Mouse (Mus musculus) lung, postnatal 14 days (tissue): ENCODE results near the gene Glipr2.

Experiments
- DNase-seq: peaks from one replicate; pipeline ENCODE4 v3.0.0; 2021

Gene Glipr2

DNA sequence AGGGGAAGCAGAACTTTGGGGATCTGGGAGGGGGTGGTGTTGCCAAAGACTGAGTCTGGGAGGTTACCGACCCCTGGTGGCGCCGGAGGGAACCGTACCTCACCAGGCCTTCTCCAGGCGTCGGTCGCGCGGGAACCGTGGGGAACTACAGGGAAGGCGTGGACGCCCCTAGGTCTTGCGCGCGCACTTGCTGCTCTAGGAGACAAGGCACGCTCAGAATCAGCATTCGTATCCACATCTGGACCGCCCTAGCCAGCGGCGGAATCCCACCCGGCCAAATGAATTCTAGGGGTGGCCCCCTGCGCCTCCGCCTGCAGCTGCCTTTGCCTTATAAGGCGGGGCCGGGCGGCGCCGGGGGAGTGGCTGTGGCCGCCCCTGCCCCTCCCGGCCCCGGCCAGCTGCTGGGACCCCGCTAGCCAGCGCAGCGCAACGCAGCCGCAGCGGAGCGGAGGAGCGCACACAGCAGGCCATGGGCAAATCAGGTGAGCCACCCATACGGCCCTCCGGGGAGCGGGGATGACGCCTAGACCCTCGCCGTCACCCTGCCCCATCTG is at the start of gene Glipr2:
Glipr2 (plus strand) TSS at position 110 of the 554 bp plus-strand sequence.
- DNase-seq, result peak; percentile 87

DNA sequence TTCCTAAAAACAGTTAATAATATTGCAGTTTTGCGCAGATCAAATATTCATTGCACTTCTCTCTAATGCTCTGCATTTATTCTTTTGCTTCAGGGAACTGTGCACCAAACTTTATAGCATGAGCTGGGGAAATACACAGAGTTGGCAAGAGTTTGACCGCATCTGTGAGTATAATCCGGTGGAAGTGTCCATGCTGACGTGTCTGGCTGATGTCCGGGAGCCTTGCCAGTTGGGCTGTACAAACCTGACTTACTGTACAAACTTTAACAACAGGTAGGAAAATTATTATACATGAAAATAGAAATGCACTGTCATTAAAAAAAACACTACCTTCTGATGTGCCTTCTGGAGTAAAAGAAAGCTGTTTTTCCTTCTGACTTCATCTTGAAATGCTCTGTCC is 39.0 kb upstream of the Glipr2 start:
- no peak for DNase-seq

DNA sequence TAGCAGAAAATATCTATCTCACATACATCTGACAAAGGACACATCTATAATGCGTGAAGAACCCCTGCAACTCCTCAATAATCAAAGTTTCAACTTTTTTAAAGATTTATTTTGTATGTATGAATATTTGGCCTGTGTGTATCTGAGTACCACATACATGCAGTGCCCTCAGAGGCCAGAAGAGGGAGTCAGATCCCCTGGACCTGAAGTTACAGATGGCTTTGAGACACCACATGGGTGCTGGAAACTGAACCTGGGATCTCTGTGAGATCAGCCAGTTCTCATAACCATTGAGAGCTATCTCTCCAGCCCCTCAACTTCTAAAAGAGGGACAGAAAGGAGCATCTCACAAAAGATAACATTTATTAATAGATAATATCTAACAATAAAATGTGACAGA is 36.6 kb upstream of the Glipr2 start:
- DNase-seq, result no peak

DNA sequence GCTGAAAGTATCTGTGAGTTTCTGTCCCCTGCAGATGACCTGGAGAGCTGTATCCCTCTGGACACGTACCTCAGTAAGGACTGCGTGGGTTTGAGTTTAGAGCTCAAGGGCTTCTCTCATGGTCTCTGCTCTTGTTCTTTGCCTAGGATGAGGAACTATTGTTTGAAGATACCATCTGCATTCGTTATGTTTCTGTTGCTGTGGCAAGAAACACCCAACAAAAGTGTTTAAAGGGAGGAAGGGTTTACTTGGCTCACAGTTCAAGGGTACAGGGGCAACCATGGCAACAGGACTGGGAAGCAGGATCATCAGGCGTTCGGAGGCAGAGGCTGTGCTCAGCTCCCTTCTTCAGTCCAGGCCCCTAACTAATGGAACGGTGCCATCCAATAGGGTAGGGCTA is 32.1 kb upstream of the Glipr2 start:
- no peak for DNase-seq

DNA sequence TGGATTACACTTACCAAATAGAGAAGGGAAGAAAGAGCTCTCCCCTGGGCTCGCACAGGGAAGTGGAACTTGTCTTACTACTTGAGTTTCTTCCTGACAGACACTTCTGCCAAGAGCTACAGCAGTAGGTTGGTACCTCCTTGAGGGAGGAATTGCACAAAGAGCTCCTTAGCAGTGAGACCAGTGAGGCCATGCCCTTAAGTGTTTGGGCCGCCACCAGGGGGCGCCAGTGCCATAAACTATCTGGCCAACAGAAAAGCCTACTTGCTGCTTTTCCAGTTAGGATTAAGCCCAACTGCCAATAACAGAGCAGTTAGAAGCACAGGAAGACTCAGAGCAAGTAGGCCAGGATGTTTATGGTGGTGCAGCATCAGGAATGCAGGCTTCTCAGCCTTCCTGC is 31.4 kb upstream of the Glipr2 start:
- DNase-seq, result peak; percentile 91

DNA sequence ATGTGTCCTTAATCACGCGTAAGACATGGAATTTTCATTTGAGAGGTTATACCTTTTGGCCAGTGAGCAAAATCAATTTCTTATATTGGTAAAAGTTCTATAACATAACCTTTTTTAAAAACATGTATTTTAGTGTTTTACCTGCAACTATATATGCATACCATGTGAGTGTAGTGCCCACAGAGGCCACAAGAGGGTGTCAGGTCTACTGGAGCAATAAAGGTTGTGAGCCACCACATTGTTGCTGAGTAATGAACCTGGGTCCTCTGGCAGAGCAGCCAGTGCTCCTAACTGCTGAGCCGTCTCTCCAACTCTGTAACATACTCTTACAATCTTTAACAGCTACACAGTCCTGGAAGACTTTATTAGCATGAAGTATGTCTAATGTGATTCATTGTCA is 29.4 kb upstream of the Glipr2 start:
- peak; percentile 32 for DNase-seq

DNA sequence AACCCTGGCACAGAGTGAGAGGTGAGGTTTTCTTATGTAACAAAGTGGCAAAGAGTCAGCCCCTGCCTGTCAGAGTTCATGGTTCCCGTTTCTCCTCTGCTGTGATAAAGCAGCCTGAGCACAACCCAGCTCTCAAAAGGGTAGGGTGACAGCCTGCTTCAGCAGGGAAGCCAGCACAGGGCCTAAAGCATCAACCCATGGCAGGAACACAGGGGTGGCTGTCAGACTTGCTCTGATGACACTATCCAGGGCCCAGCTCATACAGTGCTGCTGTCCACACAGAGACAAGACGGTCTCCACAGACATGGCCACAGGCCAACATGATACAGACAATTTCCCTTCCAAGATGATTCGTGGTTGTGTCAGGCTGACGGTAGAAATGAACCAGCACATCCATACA is 25.3 kb upstream of the Glipr2 start:
- DNase-seq, result no peak

DNA sequence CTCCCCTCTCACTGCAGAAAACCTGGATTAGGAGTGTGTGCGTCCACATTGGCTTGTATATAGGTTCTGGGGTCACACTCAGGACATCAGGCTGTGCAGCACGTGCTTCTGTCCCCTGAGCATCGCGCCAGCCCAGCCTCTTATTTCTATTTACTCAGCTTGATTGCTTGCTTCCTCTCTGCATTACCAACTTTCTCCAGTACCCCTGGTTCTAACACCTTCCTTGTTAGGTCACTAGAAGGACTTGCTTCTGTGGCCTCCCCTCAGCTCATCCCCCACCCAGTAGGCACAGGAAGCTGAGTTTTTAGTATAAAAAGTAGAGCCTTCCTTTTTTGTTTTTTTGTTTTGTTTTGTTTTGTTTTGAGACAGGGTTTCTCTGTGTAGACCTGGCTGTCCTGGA is 21.0 kb upstream of the Glipr2 start:
- DNase-seq, result no peak

DNA sequence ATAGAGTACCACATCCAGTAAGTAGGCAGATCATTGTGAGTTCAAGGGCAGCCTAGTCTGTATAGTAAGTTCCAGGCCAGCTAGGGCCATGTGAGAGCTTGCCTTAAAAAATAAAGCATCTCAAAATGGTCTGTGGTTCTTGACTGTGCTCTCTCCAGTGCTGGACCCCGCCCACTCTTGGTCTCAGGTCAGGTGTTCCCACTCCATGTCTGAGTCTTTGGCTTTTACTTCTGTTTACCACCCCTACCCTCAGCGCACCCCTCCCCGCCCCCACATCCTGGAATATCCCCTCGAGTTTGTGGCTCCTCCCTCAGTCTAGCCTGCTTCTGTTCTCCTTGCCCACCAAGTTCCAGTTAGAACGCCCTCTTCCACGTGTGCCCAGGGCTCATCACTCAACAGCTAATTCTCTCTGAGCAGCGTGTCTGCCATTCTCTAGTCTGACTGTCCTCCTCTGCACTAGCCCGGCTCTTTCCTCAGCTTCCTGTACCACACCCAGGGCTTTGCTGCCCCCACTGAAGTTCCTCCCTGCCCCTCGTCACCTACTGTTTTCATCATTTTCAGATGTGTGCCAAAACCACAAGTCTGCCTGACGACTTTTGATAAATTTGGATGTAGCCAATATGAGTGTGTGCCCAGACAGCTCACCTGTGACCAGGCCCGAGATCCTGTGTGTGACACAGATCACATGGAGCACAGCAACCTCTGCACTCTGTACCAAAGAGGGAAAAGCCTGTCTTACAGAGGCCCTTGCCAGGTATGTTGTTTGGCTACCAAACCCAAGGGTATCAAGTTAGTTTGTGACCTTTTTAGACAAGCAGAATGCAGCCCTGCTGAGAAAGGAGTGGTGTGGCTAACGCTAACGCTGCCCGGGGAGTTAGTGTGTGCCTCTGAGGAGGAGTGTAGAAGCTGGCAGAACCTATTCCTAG is 20.2 kb upstream of the Glipr2 start:
- DNase-seq, result no peak

DNA sequence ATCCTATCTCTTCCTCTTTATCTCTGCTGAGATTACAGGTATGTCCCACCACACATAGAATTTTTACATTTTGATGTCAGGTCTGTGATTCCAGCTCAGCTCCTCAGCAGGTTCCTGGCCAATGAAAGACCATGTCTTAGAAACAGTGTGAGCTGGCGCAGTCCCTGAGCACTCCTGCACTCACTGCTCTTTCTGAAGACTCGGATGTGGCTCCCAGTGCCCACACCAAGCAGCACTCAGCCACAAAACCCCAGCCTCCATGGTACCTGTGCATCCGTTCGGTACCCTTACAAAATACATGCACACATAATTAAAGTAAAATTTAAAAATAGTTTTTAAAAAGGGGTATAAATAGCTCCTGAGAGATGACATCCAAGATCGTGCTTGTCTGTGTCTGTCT is 15.9 kb upstream of the Glipr2 start:
- DNase-seq, result no peak

DNA sequence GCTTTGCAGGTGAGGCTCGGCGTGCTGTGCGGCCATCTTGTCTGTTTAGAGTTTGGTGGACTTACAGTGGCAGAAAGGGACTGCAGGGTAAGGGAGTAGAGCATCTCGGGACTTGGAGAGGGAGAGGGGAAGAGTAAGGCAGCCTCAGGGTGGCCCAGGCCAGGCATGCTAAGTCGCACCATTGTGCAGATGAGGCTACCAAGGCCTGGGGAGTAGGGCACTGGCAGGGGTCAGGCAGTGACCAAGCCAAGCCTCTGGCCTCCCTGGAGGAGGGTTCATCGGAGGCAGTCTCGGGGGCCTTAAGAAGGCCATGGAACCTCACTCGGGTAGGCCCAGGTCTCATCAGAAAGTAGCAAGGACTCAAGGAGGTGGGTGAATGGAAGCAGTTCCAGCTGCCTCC is 14.8 kb upstream of the Glipr2 start:
- DNase-seq, result no peak

DNA sequence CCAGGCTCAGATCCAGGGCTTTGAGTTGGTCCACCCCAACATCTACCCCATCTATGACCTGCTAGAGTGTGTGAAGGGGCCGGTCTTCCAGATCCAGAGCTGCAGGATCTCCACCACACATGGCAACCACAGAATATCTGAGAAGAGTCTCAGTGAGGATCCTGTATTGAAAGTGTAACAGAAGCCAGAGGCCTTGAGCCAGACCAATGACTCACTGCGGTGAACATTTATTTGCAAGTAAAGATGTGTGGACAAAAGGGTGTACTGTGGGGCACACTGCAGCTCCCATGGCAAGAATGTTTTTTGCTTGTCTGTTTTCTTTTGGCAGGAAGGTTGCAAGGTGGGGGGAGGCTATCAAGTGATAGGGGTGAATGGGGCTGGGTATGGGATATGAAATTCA is 9.6 kb upstream of the Glipr2 start:
- DNase-seq, result no peak

DNA sequence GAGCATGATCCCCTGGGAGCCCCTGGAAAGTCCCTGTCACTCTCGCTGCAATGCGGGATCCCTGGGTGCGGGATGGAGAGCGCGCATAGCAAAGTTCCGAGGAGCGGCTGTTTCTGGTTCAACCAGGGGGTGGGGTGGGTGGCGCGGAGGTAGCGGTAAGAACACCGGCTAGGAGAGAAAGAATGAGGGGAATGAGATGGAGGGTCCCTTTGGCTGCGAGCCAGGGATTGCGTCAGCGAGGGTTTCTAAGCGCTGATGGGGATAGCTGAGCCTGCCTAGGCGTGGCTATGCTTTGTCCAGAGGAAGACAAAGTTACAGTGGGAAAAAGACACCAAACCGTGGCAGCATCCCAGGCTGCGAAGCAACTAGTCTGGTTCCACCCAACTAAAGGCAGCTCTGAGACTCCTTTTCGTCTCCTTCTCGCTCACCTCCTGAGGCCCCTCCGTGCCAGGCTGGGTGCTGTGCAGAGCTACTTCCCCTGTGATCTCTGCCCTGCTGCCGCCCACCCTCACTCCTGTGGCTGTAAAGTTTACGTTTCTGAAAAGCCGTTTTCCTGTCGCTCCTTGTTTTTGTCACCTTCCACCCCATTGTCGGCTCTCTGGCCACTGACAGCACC is 753 bp downstream of the Glipr2 start:
- peak; percentile 68 for DNase-seq

DNA sequence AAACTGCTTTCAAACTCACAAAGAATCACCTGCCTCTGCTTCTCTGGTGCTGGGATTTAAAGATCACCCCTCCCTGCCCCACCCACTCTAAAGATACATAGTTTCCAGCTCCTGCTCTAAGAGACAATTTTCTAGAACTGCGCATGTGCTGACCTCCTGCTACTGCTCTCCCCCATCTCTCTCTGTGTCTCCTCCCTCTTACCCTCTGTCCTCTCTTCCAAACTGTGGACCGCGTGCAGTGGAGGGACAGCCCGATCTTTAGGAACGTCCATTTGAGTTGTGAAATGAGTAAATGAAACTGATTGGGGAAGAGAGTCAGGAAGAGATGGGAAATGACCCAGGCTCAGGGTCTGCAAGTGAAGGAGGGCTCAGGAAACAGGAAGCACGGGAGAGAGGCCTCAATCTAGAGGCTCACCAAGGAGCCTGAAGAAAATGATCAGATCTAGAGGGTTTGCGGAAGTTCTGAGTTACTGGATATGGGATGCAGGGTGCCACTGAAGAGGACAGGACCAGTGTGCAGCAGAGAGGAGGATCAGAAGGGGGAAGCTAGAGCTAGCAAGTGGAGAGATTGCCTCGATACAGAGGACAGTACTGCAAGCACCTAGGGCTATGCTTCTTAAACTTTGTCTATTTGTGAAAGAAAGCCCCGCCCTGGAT is 2.5 kb downstream of the Glipr2 start:
- no peak for DNase-seq

DNA sequence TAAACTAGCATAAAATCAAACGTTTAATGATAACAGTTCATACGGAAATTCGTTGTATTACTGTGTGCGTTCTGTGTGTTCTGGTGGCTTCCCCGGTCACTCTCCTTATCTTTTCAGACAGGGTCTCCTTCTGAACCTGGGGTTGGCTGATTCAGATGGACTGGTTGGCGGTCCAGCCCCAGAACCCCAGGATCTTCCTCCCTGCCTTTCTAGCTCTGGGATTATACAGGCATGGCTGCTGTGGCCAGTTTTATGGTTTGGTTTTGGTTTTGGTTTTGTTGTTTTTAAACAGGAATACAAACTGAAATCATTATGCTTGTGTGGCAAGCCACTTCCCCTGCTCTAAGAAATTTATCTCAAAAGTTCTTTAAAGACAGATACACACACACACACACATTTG is 3.0 kb downstream of the Glipr2 start:
- DNase-seq, result no peak

DNA sequence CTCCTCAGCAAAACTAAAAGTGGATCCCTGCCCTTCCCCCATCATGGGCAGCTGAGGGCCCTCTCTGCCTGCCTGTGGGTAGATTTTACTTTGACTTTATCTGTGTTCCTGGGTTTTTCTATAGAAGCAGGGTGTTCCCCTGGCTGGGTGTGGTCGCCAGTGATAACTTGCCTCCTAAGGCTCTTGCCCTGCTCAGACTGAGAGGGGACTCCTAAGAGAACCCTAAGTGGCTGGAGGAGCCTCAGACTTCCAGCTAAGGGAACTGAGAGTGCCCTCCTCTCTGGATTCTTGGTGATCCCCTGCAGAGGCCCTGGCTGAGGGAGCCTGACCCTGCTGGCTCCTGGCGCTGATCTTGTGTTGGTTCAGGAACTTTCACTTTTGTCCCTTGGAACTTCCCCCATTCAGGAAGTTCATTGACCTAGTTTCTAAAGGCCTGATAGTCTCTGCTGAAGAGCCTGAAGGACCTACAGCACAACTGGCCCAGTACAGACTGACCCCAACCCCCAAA is 7.2 kb downstream of the Glipr2 start:
- DNase-seq, result peak; percentile 59

DNA sequence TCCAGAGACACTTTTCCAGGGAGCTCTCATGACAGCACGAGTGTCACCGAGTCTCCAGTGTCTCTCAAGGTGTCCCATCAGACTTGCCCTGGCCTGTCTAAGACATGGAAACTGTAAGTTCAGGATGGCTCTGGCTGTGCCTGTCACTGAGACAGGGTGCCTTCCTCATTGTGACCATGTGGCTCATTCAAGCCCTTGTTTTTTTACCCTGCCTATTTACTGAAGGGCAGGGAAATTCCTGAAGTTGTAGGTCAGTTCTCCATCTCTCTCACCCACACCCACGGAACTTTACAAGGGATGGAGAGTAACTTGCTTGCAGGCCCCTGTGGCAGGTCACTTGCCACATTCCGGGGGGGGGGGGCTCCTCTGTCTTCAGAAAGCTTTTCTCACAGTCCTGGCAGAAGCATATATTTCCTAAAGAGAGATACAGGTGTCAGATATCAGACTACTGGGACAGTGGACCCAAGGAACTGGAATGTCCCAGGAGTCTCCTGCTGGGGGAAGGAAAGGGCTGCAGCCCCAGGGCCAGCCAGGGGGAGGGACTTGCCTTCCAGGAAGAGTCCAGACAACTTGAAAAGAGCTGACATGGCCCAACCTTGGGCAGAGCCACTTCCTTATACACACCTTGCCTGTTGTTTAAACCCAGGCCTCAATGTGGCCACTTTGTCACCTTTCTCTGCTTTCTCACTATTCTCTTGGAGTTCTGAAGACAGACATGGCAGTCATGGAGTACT is 7.9 kb downstream of the Glipr2 start:
- DNase-seq, result no peak

DNA sequence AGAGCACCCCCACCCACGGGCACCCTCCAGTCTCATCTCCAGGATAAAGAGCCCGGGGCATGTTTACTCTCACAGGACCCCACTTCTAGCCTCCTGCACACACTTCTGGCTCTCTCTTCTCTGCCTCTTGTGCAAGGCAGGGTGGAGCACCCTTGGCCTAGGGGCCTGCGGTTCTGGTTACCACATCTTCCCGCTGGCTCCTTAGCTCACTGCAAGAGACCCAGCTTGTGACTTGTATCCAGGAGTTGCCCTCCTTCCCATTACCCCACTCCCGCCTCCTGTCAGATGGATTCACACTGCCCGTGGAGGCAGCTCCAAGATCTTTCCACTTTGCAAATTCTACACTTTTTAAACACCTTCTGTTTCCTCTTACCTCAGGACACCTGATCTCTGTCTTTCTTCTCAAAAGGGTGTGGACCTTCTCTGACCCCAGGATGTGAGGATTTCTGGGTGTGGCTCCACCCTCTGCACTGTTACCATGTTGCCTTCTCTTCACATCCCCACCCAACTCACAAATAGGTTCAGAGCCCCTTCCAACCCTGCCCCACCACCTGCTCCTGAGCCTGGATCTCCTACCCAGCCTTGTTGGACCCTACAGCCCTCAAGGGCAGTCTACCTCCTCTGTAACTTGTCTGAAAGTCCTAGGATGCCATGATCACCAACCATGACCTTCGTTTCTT is 8.8 kb downstream of the Glipr2 start:
- no peak for DNase-seq

DNA sequence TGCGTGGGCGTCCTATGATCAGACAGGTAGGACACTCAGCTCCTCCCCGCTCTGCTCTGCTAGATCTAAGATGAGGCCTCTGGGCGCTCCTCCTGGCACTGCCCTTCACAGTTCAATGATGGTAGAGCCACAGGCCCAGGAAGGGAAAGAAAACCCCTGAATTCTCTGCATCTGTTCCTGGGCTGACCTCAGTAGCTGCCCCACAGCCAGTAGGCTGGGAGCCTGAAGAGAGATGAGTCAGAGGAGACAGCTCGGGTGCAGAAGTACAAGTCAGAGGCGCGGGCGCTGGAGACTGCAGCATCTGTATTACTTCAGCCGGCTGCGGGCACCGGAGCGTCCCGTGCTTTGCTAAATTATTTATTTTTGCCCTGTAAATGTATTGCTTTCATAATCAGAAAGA is 11.4 kb downstream of the Glipr2 start:
- DNase-seq, result peak; percentile 68

DNA sequence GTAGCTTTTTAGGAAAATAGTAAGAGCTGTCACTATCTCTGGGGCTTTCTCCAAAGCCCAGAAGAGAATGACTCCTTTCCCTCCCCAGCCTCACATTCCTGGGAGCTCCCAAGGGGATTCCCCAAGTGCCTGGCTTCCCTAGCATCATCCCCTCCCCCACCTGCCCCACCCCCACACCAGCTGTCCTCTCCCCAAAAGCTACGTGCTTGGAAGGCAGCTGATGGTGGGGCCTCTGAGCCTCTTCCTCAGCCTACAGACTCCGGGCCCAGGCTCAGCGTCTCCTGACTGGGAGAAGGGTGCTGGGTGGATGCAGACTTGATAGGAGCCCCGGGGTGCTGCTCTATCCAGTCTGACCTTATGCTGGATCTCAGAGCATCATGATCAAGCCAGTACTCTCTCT is 12.2 kb downstream of the Glipr2 start:
- no peak for DNase-seq

DNA sequence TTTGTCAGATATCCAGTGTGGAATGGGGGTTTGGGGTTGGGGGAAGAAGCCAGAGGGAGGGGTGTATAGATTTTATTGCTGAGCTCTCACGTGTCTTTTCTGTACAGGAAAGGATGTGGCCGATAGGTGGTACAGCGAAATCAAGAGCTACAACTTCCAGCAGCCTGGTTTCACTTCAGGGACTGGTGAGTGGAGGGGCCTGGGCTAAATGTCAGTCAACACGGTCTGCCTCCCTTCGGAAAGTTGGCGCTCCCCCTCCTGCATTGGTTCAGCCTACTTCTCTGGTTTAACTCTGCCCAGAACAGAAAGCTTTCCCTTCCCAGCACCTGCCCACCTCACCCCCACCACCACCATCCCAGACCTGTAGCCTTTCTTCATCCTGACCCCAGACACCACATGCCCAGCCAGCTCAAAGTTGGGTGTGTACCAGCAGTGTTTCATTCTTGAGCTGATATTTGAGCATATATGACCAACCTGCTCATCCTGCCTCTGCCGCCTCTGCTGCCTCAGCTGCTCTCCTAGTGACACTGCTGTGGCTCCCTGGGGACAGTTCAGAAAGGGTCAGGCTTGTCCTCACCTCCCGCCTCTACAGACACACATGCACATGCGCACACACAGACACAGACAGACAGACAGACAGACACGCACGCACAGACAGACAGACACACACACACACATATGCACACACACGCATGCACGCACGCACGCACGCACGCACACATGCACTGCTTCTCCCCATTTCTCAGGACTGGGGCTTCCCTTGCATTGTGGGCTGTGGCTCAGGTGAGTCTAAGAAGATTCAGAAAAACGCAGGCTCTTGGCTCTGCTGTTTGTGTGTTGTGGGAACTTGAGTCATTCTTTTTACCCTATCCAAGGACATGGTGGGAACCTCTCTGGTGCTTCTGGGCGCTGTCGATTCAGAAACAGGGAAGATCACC is 13.5 kb downstream of the Glipr2 start:
- no peak for DNase-seq
